Mouse (Mus musculus) liver, embryonic 18 days (tissue): Measurements from ENCODE around the gene Fgg. TPM values are rescaled to one million over a fixed set of nuclear protein-coding genes. Genes with fewer than 3 reads are reported as not detected.

Experiments used
- polyA plus RNA-seq: library from polyadenylated mRNA; depleted of rRNA; stranded (reverse); fragments of >200 nt; gene quantifications from 2 replicates; pipeline ENCODE4 v1.2.3, GENCODE M21; 2012; rRNA removed

Fgg gene
- 4,778 and 5,150 TPM in 2 replicates for polyA plus RNA-seq

DNA sequence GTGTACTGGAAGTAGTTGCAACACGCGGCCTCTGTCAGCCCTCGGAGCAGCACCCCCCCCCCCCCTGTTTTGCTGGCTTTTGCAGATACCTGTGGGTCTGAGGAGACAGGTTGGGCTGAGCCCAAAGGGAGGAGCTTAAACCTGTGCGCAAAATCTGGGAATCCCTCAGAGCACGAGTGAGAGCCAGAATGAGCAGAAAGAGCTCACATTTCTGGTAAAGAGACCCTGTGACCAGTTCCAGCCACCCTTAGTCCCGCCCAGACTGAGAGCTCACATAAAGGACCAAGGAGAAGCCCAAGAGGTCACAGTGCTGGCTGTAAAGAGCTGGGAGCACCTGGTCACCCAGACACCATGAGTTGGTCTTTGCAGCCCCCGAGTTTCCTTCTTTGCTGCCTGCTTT, at the start of gene Fgg:
Fgg (plus strand) TSS at position 168 of the 400 bp plus-strand sequence.

DNA sequence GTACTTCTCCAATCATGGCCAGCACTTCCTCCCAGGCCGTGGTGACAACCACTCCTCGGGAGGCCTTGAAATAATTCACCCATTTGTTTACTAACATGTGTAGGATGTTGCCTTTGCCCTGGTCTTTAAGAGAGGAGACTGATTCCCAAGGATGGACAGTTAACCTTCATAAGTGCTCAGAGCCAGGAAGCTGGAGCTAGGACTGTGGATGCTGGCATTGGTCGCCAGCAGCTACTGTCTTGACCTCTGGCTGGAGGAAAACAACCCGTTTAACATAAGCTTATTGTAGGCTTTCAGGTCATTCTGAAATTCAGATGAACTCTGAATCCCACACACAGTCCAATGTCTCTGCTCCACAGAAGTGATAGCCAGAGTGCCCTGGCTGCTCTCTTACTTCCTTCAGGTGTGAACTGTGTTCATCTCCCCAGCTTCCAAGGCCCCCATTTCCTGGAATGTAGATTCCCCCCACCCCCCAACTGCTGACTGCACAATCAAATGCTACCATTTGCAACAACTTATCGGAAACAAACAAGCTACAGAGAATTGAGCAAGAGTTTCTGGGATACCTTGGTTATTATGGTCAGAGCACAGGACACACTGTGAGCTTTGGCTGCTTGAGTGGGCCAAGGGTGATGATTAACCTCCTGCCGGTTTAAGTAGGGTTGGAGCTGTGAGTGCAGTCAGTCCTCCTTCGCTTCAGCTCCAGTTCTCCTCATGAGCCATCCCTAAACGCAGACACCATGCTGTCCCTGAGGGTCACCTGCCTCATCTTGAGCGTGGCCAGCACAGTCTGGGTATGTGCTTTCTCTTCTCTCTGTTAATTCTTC, 18.2 kb downstream of the Fgg start, which contains the start of gene Fga:
Fga (plus strand) TSS at position 602 of the 827 bp plus-strand sequence.

DNA sequence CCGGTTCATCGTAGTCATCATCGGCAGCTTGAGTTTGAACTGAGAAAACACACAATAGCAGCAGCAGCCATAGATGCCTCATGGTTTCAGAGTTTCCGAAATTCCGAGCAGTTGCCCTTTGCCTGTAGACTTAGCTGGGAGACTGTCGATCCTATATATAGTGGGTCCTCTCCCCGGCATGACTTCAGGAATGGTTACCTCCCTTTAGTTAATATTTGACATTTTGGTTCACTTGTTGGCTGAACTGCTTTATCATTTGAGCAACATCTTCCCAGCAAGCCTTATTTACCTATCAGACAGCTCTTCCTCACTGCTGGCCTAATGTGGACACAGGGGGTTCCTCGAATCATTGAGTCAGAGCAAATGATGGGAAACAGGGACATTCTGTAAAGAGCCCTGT, 42.2 kb downstream of the Fgg start, which contains the start of gene Fgb:
Fgb (minus strand) TSS at position 184 of the 400 bp plus-strand sequence.

DNA sequence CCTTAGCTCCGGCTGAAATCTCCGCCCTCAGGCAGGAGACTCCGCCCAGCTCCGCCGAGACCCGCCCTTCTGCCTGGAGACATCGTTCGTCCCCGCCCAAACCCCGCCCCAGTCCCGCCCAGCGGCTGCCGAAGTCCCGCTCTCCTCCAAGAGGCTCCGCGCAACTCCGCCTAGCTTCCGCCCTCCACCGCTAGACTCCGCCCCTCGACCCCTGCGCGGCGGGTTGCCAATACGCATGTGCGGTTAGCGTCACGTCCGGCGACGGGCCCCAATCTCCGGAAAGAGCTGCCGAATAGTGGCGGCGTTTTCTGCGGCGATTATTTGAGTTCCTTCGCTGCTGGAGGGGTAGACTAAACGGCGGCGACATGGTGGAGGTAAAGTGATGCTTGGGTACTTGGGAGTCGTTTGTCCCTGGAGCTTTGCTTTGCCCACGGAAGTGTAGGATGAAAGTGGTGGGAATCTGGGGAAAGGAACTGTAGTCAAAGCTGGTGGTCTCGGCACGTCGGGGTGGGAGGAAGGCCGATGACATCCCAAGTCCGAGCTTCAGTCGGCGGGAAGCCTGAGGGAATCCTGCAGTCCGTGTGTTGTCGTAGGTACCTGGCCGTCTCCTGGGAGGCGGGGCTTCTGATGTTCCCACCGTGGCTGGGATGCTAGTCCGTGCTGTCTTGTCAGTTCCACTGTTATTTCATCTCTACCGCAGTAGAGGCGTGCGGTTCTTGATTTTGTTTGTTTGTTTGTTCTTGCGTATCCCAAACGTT, 47.9 kb downstream of the Fgg start, which contains the start of gene Plrg1:
Plrg1 (plus strand) TSS at position 242 of the 758 bp plus-strand sequence.

Other genes starting within 250 kb of the Fgg start
- gene Rbm46, start 131.2 kb upstream of the Fgg start, polyA plus RNA-seq, result 0.30 TPM in 2 replicates
- 2.5 and 2.8 TPM in 2 replicates for gene Lrat, start 103.8 kb upstream of the Fgg start, polyA plus RNA-seq
- gene Fga, start 18.4 kb downstream of the Fgg start, polyA plus RNA-seq, result 3,597 and 3,810 TPM in 2 replicates
- 3,555 and 4,009 TPM in 2 replicates for gene Fgb, start 42.1 kb downstream of the Fgg start, polyA plus RNA-seq
- gene Plrg1, start 47.8 kb downstream of the Fgg start, polyA plus RNA-seq, result 42.0 and 47.9 TPM in 2 replicates
- under 0.01 and 0.02 TPM in 2 replicates for gene Dchs2, start 120.2 kb downstream of the Fgg start, polyA plus RNA-seq